Mouse (Mus musculus) liver, embryonic 12.5 days (tissue): ENCODE measurements around the gene Plagl1. TPM values are rescaled to one million over a fixed set of nuclear protein-coding genes. Genes with fewer than 3 reads are reported as not detected.

Source experiments
- ATAC-seq: fragments of 200-750 bp; cut with Nextera tagmentation; 2 replicates; pipeline ENCODE4 v1.8.0; 2017; ENCODE audit warnings: moderate number of reproducible peaks, mild to moderate bottlenecking, moderate library complexity
- H3K27ac ChIP-seq: fragments of 300-500 bp; sonication (generic); 2 replicates; pipeline ENCODE4 v1.5.1; 2016; ENCODE audit warnings: mild to moderate bottlenecking
- H3K27me3 ChIP-seq: fragments of 300-500 bp; sonication (generic); replicated peaks from 2 replicates; pipeline ENCODE4 v1.6.1; 2016; ENCODE audit warnings: mild to moderate bottlenecking, moderate library complexity
- H3K36me3 ChIP-seq: fragments of 300-500 bp; sonication (generic); 2 replicates; pipeline ENCODE4 v1.6.1; 2016; ENCODE audit warnings: mild to moderate bottlenecking, moderate library complexity
- H3K4me1 ChIP-seq: fragments of 300-500 bp; sonication (generic); 2 replicates; pipeline ENCODE4 v1.6.1; 2016
- H3K4me2 ChIP-seq: fragments of 300-500 bp; sonication (generic); 2 replicates; pipeline ENCODE4 v1.6.1; 2016; ENCODE audit warnings: mild to moderate bottlenecking, moderate library complexity
- H3K4me3 ChIP-seq: fragments of 300-500 bp; sonication (generic); 2 replicates; pipeline ENCODE4 v1.5.1; 2016; ENCODE audit warnings: mild to moderate bottlenecking, moderate library complexity
- H3K9ac ChIP-seq: fragments of 300-500 bp; sonication (generic); 2 replicates; pipeline ENCODE4 v1.6.1; 2016; ENCODE audit warnings: mild to moderate bottlenecking, moderate library complexity
- H3K9me3 ChIP-seq: fragments of 300-500 bp; sonication (generic); replicated peaks from 2 replicates; pipeline ENCODE4 v1.6.1; 2016; ENCODE audit warnings: mild to moderate bottlenecking, moderate library complexity
- WGBS: fragments of 180-500 bp; shearing (Covaris S2); methylation state at CpG from one replicate; pipeline ENCODE4 v1.1.7; 2016; ENCODE audit not compliant: insufficient replicate concordance; 5-methylcytosine and 5-hydroxymethylcytosine counted together
- polyA plus RNA-seq: library from polyadenylated mRNA; unstranded; fragments of >200 nt; fragmentation: Nextera tagmentation; extraction: Ambion mirVana; gene quantifications from 2 replicates; pipeline ENCODE4 v1.2.1, GENCODE M21; 2016

The Plagl1 gene
- polyA plus RNA-seq, 1 experiment from 2014 or later = 55.7 TPM

GRCm38 (mm10) chr10:13116706-13117665, 56.7 kb downstream of the Plagl1 start:
- no peak for ATAC-seq
- Histone ChIP-seq H3K4me1 (peaks cover 3% of the 10 kb centered on the region; the same call in 1 of the 2 replicates), H3K27me3 (no peaks in the 10 kb centered on the region)

GRCm38 (mm10) chr10:13118024-13118769, 57.9 kb downstream of the Plagl1 start:
- 50% methylated on average over 7 of the region's 7 CpGs for WGBS
- H3K9ac ChIP-seq = no peak overlapping the region
- H3K27ac ChIP-seq = no peak overlapping the region
- H3K4me3 ChIP-seq = no peak overlapping the region
- peaks cover 3% of the 10 kb centered on the region; the same call in 1 of the 2 replicates for H3K4me1 ChIP-seq
- H3K4me2 ChIP-seq = no peak overlapping the region
- H3K27me3 ChIP-seq = no peaks in the 10 kb centered on the region
- ATAC-seq = no peak
- H3K9me3 ChIP-seq = no peaks in the 10 kb centered on the region
- no peaks in the 10 kb centered on the region for H3K36me3 ChIP-seq

More at GRCm38 (mm10) chr10:13116706-13117665, 56.7 kb downstream of the Plagl1 start:
- Histone ChIP-seq H3K27ac (no peak overlapping the region), H3K36me3 (no peaks in the 10 kb centered on the region), H3K9me3 (no peaks in the 10 kb centered on the region), H3K4me2 (no peak overlapping the region), H3K9ac (no peak overlapping the region), H3K4me3 (no peak overlapping the region)
- 49% methylated on average over 9 of the region's 9 CpGs for WGBS

- Histone ChIP-seq H3K27ac (no peak overlapping the region), H3K27me3 (no peaks in the 10 kb centered on the region), H3K4me3 (no peak overlapping the region), H3K9me3 (no peaks in the 10 kb centered on the region), H3K4me1 (peaks cover 3% of the 10 kb centered on the region; the same call in 1 of the 2 replicates), H3K4me2 (no peak overlapping the region), H3K36me3 (no peaks in the 10 kb centered on the region), H3K9ac (no peak overlapping the region)
- 52% methylated on average over 5 of the region's 5 CpGs for WGBS
- ATAC-seq = no peak
Measured at GRCm38 (mm10) chr10:13118770-13119102, 58.4 kb downstream of the Plagl1 start.

- Histone ChIP-seq H3K27me3 (no peaks in the 10 kb centered on the region), H3K4me3 (no peak overlapping the region), H3K27ac (no peak overlapping the region), H3K9me3 (no peaks in the 10 kb centered on the region), H3K9ac (no peak overlapping the region), H3K36me3 (no peaks in the 10 kb centered on the region), H3K4me1 (peaks cover 3% of the 10 kb centered on the region; the same call in 1 of the 2 replicates), H3K4me2 (no peak overlapping the region)
- 39% methylated on average over 2 of the region's 2 CpGs for WGBS
- no peak for ATAC-seq
Measured at GRCm38 (mm10) chr10:13119300-13119699, 59.0 kb downstream of the Plagl1 start.

GRCm38 (mm10) chr10:13125811-13126210, 65.5 kb downstream of the Plagl1 start:
- Histone ChIP-seq H3K4me1 (no peaks in the 10 kb centered on the region), H3K36me3 (0 out of 2 replicates have a peak, but pooled peaks cover 6% of the 10 kb centered on the region), H3K9me3 (no peaks in the 10 kb centered on the region), H3K4me3 (no peak overlapping the region), H3K27me3 (no peaks in the 10 kb centered on the region), H3K9ac (no peak overlapping the region), H3K4me2 (no peak overlapping the region), H3K27ac (no peak overlapping the region)
- 52% methylated on average over 3 of the region's 3 CpGs for WGBS
- no peak for ATAC-seq

GRCm38 (mm10) chr10:13127335-13127734, 67.0 kb downstream of the Plagl1 start:
- no peak for ATAC-seq
- H3K4me2 ChIP-seq = no peak overlapping the region
- H3K27ac ChIP-seq = no peak overlapping the region
- no peaks in the 10 kb centered on the region for H3K9me3 ChIP-seq
- H3K4me1 ChIP-seq = no peaks in the 10 kb centered on the region
- H3K36me3 ChIP-seq = 0 out of 2 replicates have a peak, but pooled peaks cover 6% of the 10 kb centered on the region
- WGBS = 59% methylated on average over 13 of the region's 13 CpGs
- H3K4me3 ChIP-seq = no peak overlapping the region
- H3K27me3 ChIP-seq = no peaks in the 10 kb centered on the region
- no peak overlapping the region for H3K9ac ChIP-seq

GRCm38 (mm10) chr10:13127946-13128345, 67.6 kb downstream of the Plagl1 start:
- Histone ChIP-seq H3K9me3 (no peaks in the 10 kb centered on the region), H3K27me3 (no peaks in the 10 kb centered on the region), H3K27ac (no peak overlapping the region), H3K4me2 (no peak overlapping the region), H3K4me1 (no peaks in the 10 kb centered on the region), H3K4me3 (no peak overlapping the region), H3K36me3 (0 out of 2 replicates have a peak, but pooled peaks cover 6% of the 10 kb centered on the region), H3K9ac (no peak overlapping the region)
- no peak for ATAC-seq
- WGBS = 72% methylated on average over 7 of the region's 7 CpGs

- Histone ChIP-seq H3K9ac (no peak overlapping the region), H3K4me1 (no peaks in the 10 kb centered on the region), H3K36me3 (no peaks in the 10 kb centered on the region), H3K4me3 (no peak overlapping the region), H3K27ac (no peak overlapping the region), H3K9me3 (no peaks in the 10 kb centered on the region), H3K4me2 (no peak overlapping the region), H3K27me3 (no peaks in the 10 kb centered on the region)
- WGBS = 63% methylated on average over 4 of the region's 4 CpGs
- no peak for ATAC-seq
Measured at GRCm38 (mm10) chr10:13133850-13134249, 73.5 kb downstream of the Plagl1 start.

GRCm38 (mm10) chr10:13135276-13135675, 75.0 kb downstream of the Plagl1 start:
- Histone ChIP-seq H3K27me3 (no peaks in the 10 kb centered on the region), H3K4me3 (no peak overlapping the region), H3K4me1 (no peaks in the 10 kb centered on the region), H3K36me3 (no peaks in the 10 kb centered on the region), H3K27ac (no peak overlapping the region), H3K9me3 (no peaks in the 10 kb centered on the region), H3K4me2 (no peak overlapping the region), H3K9ac (no peak overlapping the region)
- 80% methylated on average over 7 of the region's 7 CpGs for WGBS
- no peak for ATAC-seq

- 80% methylated on average over 7 of the region's 7 CpGs for WGBS
- no peak overlapping the region for H3K9ac ChIP-seq
- no peaks in the 10 kb centered on the region for H3K27me3 ChIP-seq
- no peaks in the 10 kb centered on the region for H3K36me3 ChIP-seq
- no peaks in the 10 kb centered on the region for H3K4me1 ChIP-seq
- no peak overlapping the region for H3K27ac ChIP-seq
- no peak overlapping the region for H3K4me2 ChIP-seq
- no peak overlapping the region for H3K4me3 ChIP-seq
- no peaks in the 10 kb centered on the region for H3K9me3 ChIP-seq
- ATAC-seq = no peak
Measured at GRCm38 (mm10) chr10:13135751-13136150, 75.4 kb downstream of the Plagl1 start.

- Histone ChIP-seq H3K9me3 (no peaks in the 10 kb centered on the region), H3K27me3 (no peaks in the 10 kb centered on the region), H3K27ac (no peak overlapping the region), H3K4me1 (no peaks in the 10 kb centered on the region), H3K36me3 (no peaks in the 10 kb centered on the region), H3K4me3 (no peak overlapping the region), H3K4me2 (no peak overlapping the region), H3K9ac (no peak overlapping the region)
- no peak for ATAC-seq
- WGBS = 76% methylated on average over 6 of the region's 6 CpGs
Measured at GRCm38 (mm10) chr10:13137906-13138305, 77.6 kb downstream of the Plagl1 start.

- no peaks in the 10 kb centered on the region for H3K9me3 ChIP-seq
- no peak for ATAC-seq
- no peak overlapping the region for H3K4me2 ChIP-seq
- no peak overlapping the region for H3K4me3 ChIP-seq
- whole genome bisulfite sequencing = 79% methylated on average over 2 of the region's 2 CpGs
- H3K4me1 ChIP-seq = no peaks in the 10 kb centered on the region
- H3K27ac ChIP-seq = no peak overlapping the region
- H3K9ac ChIP-seq = no peak overlapping the region
- H3K36me3 ChIP-seq = no peaks in the 10 kb centered on the region
- no peaks in the 10 kb centered on the region for H3K27me3 ChIP-seq
Measured at GRCm38 (mm10) chr10:13140434-13140833, 80.1 kb downstream of the Plagl1 start.
